Mouse (Mus musculus): ENCODE data around the gene Neto2. TPM values are rescaled to one million over a fixed set of nuclear protein-coding genes. Genes with fewer than 3 reads are reported as not detected.
"Not testable (repeated sequence)": the region's sequence is repeated elsewhere in the genome, so short reads cannot be mapped to it uniquely, and the experiment has no call there.

The Neto2 gene
- polyA plus RNA-seq, 1 experiment from 2014 or later = 24.8 TPM

- H3K4me3 ChIP-seq (ENCODE audit: low read depth, low read length); H3K4me1 ChIP-seq (ENCODE audit: control insufficient read depth, insufficient read depth, low read length); H3K27ac ChIP-seq (replicated peaks; ENCODE audit: low read depth, low read length); H3K36me3 ChIP-seq (replicated peaks; ENCODE audit: control insufficient read depth, insufficient read depth, low read depth, low read length); H3K9ac ChIP-seq (replicated peaks; ENCODE audit: low read length); H3K27me3 ChIP-seq (ENCODE audit: control insufficient read depth, insufficient read depth, low read length); DNase-seq (ENCODE audit: low spot score); ATAC-seq (replicated peaks; ENCODE audit: insufficient number of reproducible peaks, low FRiP score, low TSS enrichment, low read depth); H3K4me2 ChIP-seq (ENCODE audit: low read depth, low read length); H3K9me3 ChIP-seq (replicated peaks; ENCODE audit: control insufficient read depth, low read length): not testable (repeated sequence)
- 89% methylated on average over 3 of the region's 3 CpGs for WGBS
These were observed 83.6 kb downstream of the Neto2 start for GRCm38 (mm10) chr8:85617125-85617524.

- Histone ChIP-seq H3K9me3 (replicated peaks; ENCODE audit: control insufficient read depth, low read length) (no peaks in the 10 kb centered on the region), H3K27ac (replicated peaks; ENCODE audit: low read depth, low read length) (no peak overlapping the region), H3K4me2 (ENCODE audit: low read depth, low read length) (no peak overlapping the region), H3K4me1 (ENCODE audit: control insufficient read depth, insufficient read depth, low read length) (no peaks in the 10 kb centered on the region), H3K27me3 (ENCODE audit: control insufficient read depth, insufficient read depth, low read length) (no peaks in the 10 kb centered on the region), H3K4me3 (ENCODE audit: low read depth, low read length) (no peak overlapping the region), H3K9ac (replicated peaks; ENCODE audit: low read length) (no peak overlapping the region), H3K36me3 (replicated peaks; ENCODE audit: control insufficient read depth, insufficient read depth, low read depth, low read length) (no peaks in the 10 kb centered on the region)
- WGBS = 69% methylated on average over 2 of the region's 2 CpGs
- DNase-seq (ENCODE audit: low spot score) = no peak
- ATAC-seq (replicated peaks; ENCODE audit: insufficient number of reproducible peaks, low FRiP score, low TSS enrichment, low read depth) = no peak
These were observed 91.9 kb downstream of the Neto2 start for GRCm38 (mm10) chr8:85608836-85609235.

- no peaks in the 10 kb centered on the region for H3K27me3 ChIP-seq (ENCODE audit: control insufficient read depth, insufficient read depth, low read length)
- no peak for DNase-seq (ENCODE audit: low spot score)
These were observed 92.9 kb downstream of the Neto2 start for GRCm38 (mm10) chr8:85607804-85608203.

GRCm38 (mm10) chr8:85606974-85607373 lies 93.8 kb downstream of the Neto2 start:
- no peak overlapping the region for H3K27ac ChIP-seq (replicated peaks; ENCODE audit: low read depth, low read length)
- 88% methylated on average over 1 of the region's 1 CpGs for WGBS
- no peak for DNase-seq (ENCODE audit: low spot score)

More at GRCm38 (mm10) chr8:85607804-85608203, 92.9 kb downstream of the Neto2 start:
- Histone ChIP-seq H3K36me3 (replicated peaks; ENCODE audit: control insufficient read depth, insufficient read depth, low read depth, low read length) (no peaks in the 10 kb centered on the region), H3K4me1 (ENCODE audit: control insufficient read depth, insufficient read depth, low read length) (no peaks in the 10 kb centered on the region), H3K4me2 (ENCODE audit: low read depth, low read length) (no peak overlapping the region), H3K27ac (replicated peaks; ENCODE audit: low read depth, low read length) (no peak overlapping the region), H3K9me3 (replicated peaks; ENCODE audit: control insufficient read depth, low read length) (no peaks in the 10 kb centered on the region), H3K4me3 (ENCODE audit: low read depth, low read length) (no peak overlapping the region), H3K9ac (replicated peaks; ENCODE audit: low read length) (no peak overlapping the region)
- no peak for ATAC-seq (replicated peaks; ENCODE audit: insufficient number of reproducible peaks, low FRiP score, low TSS enrichment, low read depth)

GRCm38 (mm10) chr8:85606561-85606960 lies 94.2 kb downstream of the Neto2 start:
- Histone ChIP-seq H3K9me3 (replicated peaks; ENCODE audit: control insufficient read depth, low read length) (no peaks in the 10 kb centered on the region), H3K4me1 (ENCODE audit: control insufficient read depth, insufficient read depth, low read length) (no peaks in the 10 kb centered on the region), H3K27me3 (ENCODE audit: control insufficient read depth, insufficient read depth, low read length) (no peaks in the 10 kb centered on the region), H3K27ac (replicated peaks; ENCODE audit: low read depth, low read length) (no peak overlapping the region), H3K36me3 (replicated peaks; ENCODE audit: control insufficient read depth, insufficient read depth, low read depth, low read length) (no peaks in the 10 kb centered on the region), H3K9ac (replicated peaks; ENCODE audit: low read length) (no peak overlapping the region), H3K4me2 (ENCODE audit: low read depth, low read length) (no peak overlapping the region), H3K4me3 (ENCODE audit: low read depth, low read length) (no peak overlapping the region)
- DNase-seq (ENCODE audit: low spot score) (no peak), ATAC-seq (replicated peaks; ENCODE audit: insufficient number of reproducible peaks, low FRiP score, low TSS enrichment, low read depth) (no peak)
- 90% methylated on average over 3 of the region's 3 CpGs for WGBS

More at GRCm38 (mm10) chr8:85606974-85607373, 93.8 kb downstream of the Neto2 start:
- Histone ChIP-seq H3K9me3 (replicated peaks; ENCODE audit: control insufficient read depth, low read length) (no peaks in the 10 kb centered on the region), H3K4me1 (ENCODE audit: control insufficient read depth, insufficient read depth, low read length) (no peaks in the 10 kb centered on the region), H3K27me3 (ENCODE audit: control insufficient read depth, insufficient read depth, low read length) (no peaks in the 10 kb centered on the region), H3K4me3 (ENCODE audit: low read depth, low read length) (no peak overlapping the region), H3K4me2 (ENCODE audit: low read depth, low read length) (no peak overlapping the region), H3K36me3 (replicated peaks; ENCODE audit: control insufficient read depth, insufficient read depth, low read depth, low read length) (no peaks in the 10 kb centered on the region), H3K9ac (replicated peaks; ENCODE audit: low read length) (no peak overlapping the region)
- ATAC-seq (replicated peaks; ENCODE audit: insufficient number of reproducible peaks, low FRiP score, low TSS enrichment, low read depth) = no peak

- ATAC-seq (replicated peaks; ENCODE audit: insufficient number of reproducible peaks, low FRiP score, low TSS enrichment, low read depth) (no peak), DNase-seq (ENCODE audit: low spot score) (no peak)
- no peak overlapping the region for H3K9ac ChIP-seq (replicated peaks; ENCODE audit: low read length)
- H3K4me2 ChIP-seq (ENCODE audit: low read depth, low read length) = no peak overlapping the region
- no peaks in the 10 kb centered on the region for H3K9me3 ChIP-seq (replicated peaks; ENCODE audit: control insufficient read depth, low read length)
- H3K4me3 ChIP-seq (ENCODE audit: low read depth, low read length) = no peak overlapping the region
- 74% methylated on average over 4 of the region's 4 CpGs for WGBS
- no peaks in the 10 kb centered on the region for H3K4me1 ChIP-seq (ENCODE audit: control insufficient read depth, insufficient read depth, low read length)
- H3K27ac ChIP-seq (replicated peaks; ENCODE audit: low read depth, low read length) = no peak overlapping the region
- H3K36me3 ChIP-seq (replicated peaks; ENCODE audit: control insufficient read depth, insufficient read depth, low read depth, low read length) = no peaks in the 10 kb centered on the region
- no peaks in the 10 kb centered on the region for H3K27me3 ChIP-seq (ENCODE audit: control insufficient read depth, insufficient read depth, low read length)
These were observed 96.5 kb downstream of the Neto2 start for GRCm38 (mm10) chr8:85604201-85604600.

- Histone ChIP-seq H3K4me3 (ENCODE audit: low read depth, low read length) (no peak overlapping the region), H3K27me3 (ENCODE audit: control insufficient read depth, insufficient read depth, low read length) (no peaks in the 10 kb centered on the region), H3K9me3 (replicated peaks; ENCODE audit: control insufficient read depth, low read length) (no peaks in the 10 kb centered on the region), H3K27ac (replicated peaks; ENCODE audit: low read depth, low read length) (no peak overlapping the region), H3K36me3 (replicated peaks; ENCODE audit: control insufficient read depth, insufficient read depth, low read depth, low read length) (no peaks in the 10 kb centered on the region), H3K4me1 (ENCODE audit: control insufficient read depth, insufficient read depth, low read length) (no peaks in the 10 kb centered on the region), H3K9ac (replicated peaks; ENCODE audit: low read length) (no peak overlapping the region), H3K4me2 (ENCODE audit: low read depth, low read length) (no peak overlapping the region)
- WGBS = 36% methylated on average over 8 of the region's 8 CpGs
- ATAC-seq (replicated peaks; ENCODE audit: insufficient number of reproducible peaks, low FRiP score, low TSS enrichment, low read depth) = no peak
- peak; percentile 76 for DNase-seq (ENCODE audit: low spot score)
These were observed 97.4 kb downstream of the Neto2 start for GRCm38 (mm10) chr8:85603203-85603895.

- H3K36me3 ChIP-seq (replicated peaks; ENCODE audit: control insufficient read depth, insufficient read depth, low read depth, low read length) = no peaks in the 10 kb centered on the region
- no peak overlapping the region for H3K27ac ChIP-seq (replicated peaks; ENCODE audit: low read depth, low read length)
- H3K27me3 ChIP-seq (ENCODE audit: control insufficient read depth, insufficient read depth, low read length) = no peaks in the 10 kb centered on the region
- DNase-seq (ENCODE audit: low spot score) = no peak
- WGBS = 78% methylated on average over 4 of the region's 4 CpGs
- no peak overlapping the region for H3K9ac ChIP-seq (replicated peaks; ENCODE audit: low read length)
- H3K4me2 ChIP-seq (ENCODE audit: low read depth, low read length) = no peak overlapping the region
- ATAC-seq (replicated peaks; ENCODE audit: insufficient number of reproducible peaks, low FRiP score, low TSS enrichment, low read depth) = no peak
- no peaks in the 10 kb centered on the region for H3K9me3 ChIP-seq (replicated peaks; ENCODE audit: control insufficient read depth, low read length)
- no peak overlapping the region for H3K4me3 ChIP-seq (ENCODE audit: low read depth, low read length)
- H3K4me1 ChIP-seq (ENCODE audit: control insufficient read depth, insufficient read depth, low read length) = no peaks in the 10 kb centered on the region
These were observed 98.0 kb downstream of the Neto2 start for GRCm38 (mm10) chr8:85602737-85603136.
